In genomic region chr10:26034931-26035330, GRCm38 (mm10) we compare ENCODE assay signal across 13 mouse cellular contexts. TPM values are rescaled to one million over a fixed set of nuclear protein-coding genes. Genes with fewer than 3 reads are reported as not detected.
DNase-seq lines count a peak whose midpoint lies in the region; ATAC-seq lines count a peak whose summit lies in the region.
"Had no signal": no experiment of that assay in that cellular context is flagged by ENCODE, and none has a peak within 500 bp of the region (broad histone marks: within the 10 kb centered on the region; RNA-seq: fewer than 3 reads in every experiment).

No protein-coding gene starts in this region.

- H3K4me3 ChIP-seq in liver, embryonic 12.5 days, result no peak overlapping the region
- H3K4me3 ChIP-seq: heart, embryonic 15.5 days; liver, embryonic 13.5 days had no signal

- no peak overlapping the region for H3K27ac ChIP-seq in liver, embryonic 12.5 days
- H3K27ac ChIP-seq: heart, embryonic 15.5 days; liver, embryonic 13.5 days had no signal

- 57% methylated on average over 5 of the region's 5 CpGs for WGBS in liver, embryonic 12.5 days (ENCODE audit: insufficient replicate concordance)

- ATAC-seq in liver, embryonic 12.5 days, result no peak
- ATAC-seq in monocyte, adult 5-6 weeks (replicated peaks; ENCODE audit: insufficient number of reproducible peaks, low FRiP score, low TSS enrichment, poor library complexity, severe bottlenecking), result no peak
- ATAC-seq in megakaryocyte progenitor cell, adult 5-6 weeks (replicated peaks; ENCODE audit: poor library complexity), result no peak

- H3K4me2 ChIP-seq in liver, embryonic 12.5 days, result no peak overlapping the region
- H3K4me2 ChIP-seq: heart, embryonic 15.5 days; liver, embryonic 13.5 days had no signal

- no peaks in the 10 kb centered on the region for H3K9me3 ChIP-seq in liver, embryonic 12.5 days (replicated peaks)
- H3K9me3 ChIP-seq: heart, embryonic 15.5 days; liver, embryonic 13.5 days had no signal

- H3K9ac ChIP-seq in liver, embryonic 12.5 days, result no peak overlapping the region
- H3K9ac ChIP-seq: heart, embryonic 15.5 days; liver, embryonic 13.5 days had no signal

- no peaks in the 10 kb centered on the region for H3K27me3 ChIP-seq in liver, embryonic 12.5 days (replicated peaks)
- H3K27me3 ChIP-seq: heart, embryonic 15.5 days; liver, embryonic 13.5 days had no signal

- peak; percentile 12 for DNase-seq in liver
- peak; percentile 61 to 79 for DNase-seq in frontal cortex, postnatal 10 days (ENCODE audit: low spot score in 2 of 2)
- peak; percentile 62 to 65 for DNase-seq in layer of hippocampus, postnatal 25 days (ENCODE audit: extremely low spot score in 1 of 2, low spot score in 1 of 2)
- DNase-seq in right cerebral cortex, postnatal 10 days (ENCODE audit: low spot score in 2 of 2), result peak; percentile 78 to 86
- no peak for DNase-seq in thymus, adult 18-20 months
- DNase-seq: cerebellum, adult 9-11 months; kidney, adult 8-10 months; liver, embryonic 13.5 days; midbrain, embryonic 14.5 days had no signal

- no peaks in the 10 kb centered on the region for H3K4me1 ChIP-seq in liver, embryonic 12.5 days
- H3K4me1 ChIP-seq: heart, embryonic 15.5 days; liver, embryonic 13.5 days had no signal

- no peaks in the 10 kb centered on the region for H3K36me3 ChIP-seq in liver, embryonic 12.5 days
- H3K36me3 ChIP-seq: heart, embryonic 15.5 days; liver, embryonic 13.5 days had no signal

RNA-seq across cellular contexts. Expression of gene Gm9767, which starts 43.1 kb away (rescaled TPM):
- not detected in 2 replicates for polyA plus RNA-seq in liver, embryonic 12.5 days (2016; fragmentation: Nextera tagmentation; extraction: Ambion mirVana)
- 1 to 10 TPM in 1 of 2 experiments, under 1 TPM in 1; 0.98 to 1.2 TPM for total RNA-seq in layer of hippocampus, postnatal 25 days (2021)
- total RNA-seq in monocyte, adult 5-6 weeks (2017), result not detected in 3 replicates
- total RNA-seq in megakaryocyte progenitor cell, adult 5-6 weeks (2015), result not detected in 2 replicates
- not detected in 2 replicates for total RNA-seq in megakaryocyte progenitor cell, adult 5-6 weeks (2017)
- polyA plus RNA-seq: heart, embryonic 15.5 days; liver, embryonic 13.5 days had no signal

RNA-seq across cellular contexts. Expression of gene Tmem200a, which starts 43.9 kb away (rescaled TPM):
- 0.97 and 1.3 TPM in 2 replicates for polyA plus RNA-seq in liver, embryonic 12.5 days (2016; fragmentation: Nextera tagmentation; extraction: Ambion mirVana)
- 10 to 100 TPM; 22.7 to 28.0 TPM for total RNA-seq in layer of hippocampus, postnatal 25 days (2021)
- 0.39 TPM in 1 of 3 replicates, not detected in the others for total RNA-seq in monocyte, adult 5-6 weeks (2017)
- not detected in 2 replicates for total RNA-seq in megakaryocyte progenitor cell, adult 5-6 weeks (2015)
- total RNA-seq in megakaryocyte progenitor cell, adult 5-6 weeks (2017), result not detected in 2 replicates

Comparison
In these comparisons a context has a peak if more than half of its experiments do, and no peak if none do; other contexts are left out.
1. DNase-seq: peak in liver (single experiment), frontal cortex, postnatal 10 days (2 of 2), layer of hippocampus, postnatal 25 days (2 of 2) and right cerebral cortex, postnatal 10 days (2 of 2); none in thymus, adult 18-20 months (0 of 2).
2. RNA of gene Tmem200a, which starts 43.9 kb away (total RNA-seq): 22.7 to 28.0 TPM in layer of hippocampus, postnatal 25 days; 0.39 TPM in monocyte, adult 5-6 weeks and not detected in megakaryocyte progenitor cell, adult 5-6 weeks; every median in the first group is over 10 times any median in the second.